ENCODE assay signal across 23 mouse cellular contexts in the genomic region with DNA sequence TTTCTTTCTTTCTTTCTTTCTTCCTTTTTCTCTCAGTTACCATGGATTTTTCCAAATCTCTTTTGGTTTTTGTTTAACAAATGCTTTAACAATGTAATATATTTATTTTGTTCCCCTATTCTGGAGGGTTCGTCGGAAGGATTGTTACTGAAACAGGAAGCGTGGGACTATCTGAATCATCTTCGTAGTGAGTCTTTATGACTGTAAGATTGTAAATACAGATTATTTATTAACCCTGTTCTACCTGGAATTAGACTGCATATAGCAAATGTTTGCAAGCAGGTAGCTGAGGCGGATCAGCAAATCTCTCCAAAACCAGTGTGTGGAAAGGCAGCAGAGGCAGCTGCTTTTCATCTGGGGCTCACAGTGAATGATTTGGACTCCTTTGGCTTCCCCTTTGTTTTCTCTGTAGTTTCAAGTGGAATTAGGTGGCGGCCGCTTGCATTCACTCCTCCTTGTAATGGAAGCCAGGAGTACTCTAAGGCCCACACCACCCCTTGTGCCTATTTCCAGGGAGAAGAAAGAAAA. TPM values are rescaled to one million over a fixed set of nuclear protein-coding genes. Genes with fewer than 3 reads are reported as not detected.
DNase-seq lines count a peak whose midpoint lies in the region; ATAC-seq and TF ChIP-seq lines count a peak whose summit lies in the region.
"Had no signal": no experiment of that assay in that cellular context is flagged by ENCODE, and none has a peak within 500 bp of the region (broad histone marks: within the 10 kb centered on the region; RNA-seq: fewer than 3 reads in every experiment).

No protein-coding gene starts in this region.

- WGBS in hindbrain, embryonic 10.5 days: 80% methylated on average over 7 of the region's 7 CpGs
- 77% methylated on average over 7 of the region's 7 CpGs for WGBS in hindbrain, embryonic 14.5 days
- 30% methylated on average over 7 of the region's 7 CpGs for WGBS in kidney, postnatal 0 days
- 53% methylated on average over 7 of the region's 7 CpGs for WGBS in intestine, embryonic 16.5 days
- WGBS in cerebellum, adult 2 months: 89% methylated on average over 7 of the region's 7 CpGs

- H3K4me3 ChIP-seq in hindbrain, embryonic 10.5 days: no peak overlapping the region
- H3K4me3 ChIP-seq in hindbrain, embryonic 14.5 days (replicated peaks; ENCODE audit: low read length): no peak overlapping the region
- H3K4me3 ChIP-seq in kidney, postnatal 0 days (replicated peaks; ENCODE audit: low read depth, low read length): no peak overlapping the region
- no peak overlapping the region for H3K4me3 ChIP-seq in intestine, embryonic 16.5 days (ENCODE audit: low read length)
- no peak overlapping the region for H3K4me3 ChIP-seq in cerebellum, adult 2 months (replicated peaks; ENCODE audit: insufficient read depth, low read depth, low read length)
- H3K4me3 ChIP-seq: hindbrain, embryonic 13.5 days; liver, embryonic 15.5 days; midbrain, embryonic 13.5 days; neural tube, embryonic 13.5 days had no signal

- H3K9me3 ChIP-seq in hindbrain, embryonic 10.5 days: no peaks in the 10 kb centered on the region
- H3K9me3 ChIP-seq in hindbrain, embryonic 14.5 days (ENCODE audit: control insufficient read depth, low read length): no peaks in the 10 kb centered on the region
- H3K9me3 ChIP-seq in kidney, postnatal 0 days (replicated peaks; ENCODE audit: low read length): no peaks in the 10 kb centered on the region
- no peaks in the 10 kb centered on the region for H3K9me3 ChIP-seq in intestine, embryonic 16.5 days (ENCODE audit: control insufficient read depth, low read length)
- H3K9me3 ChIP-seq: hindbrain, embryonic 13.5 days; liver, embryonic 15.5 days; midbrain, embryonic 13.5 days; neural tube, embryonic 13.5 days had no signal

- H3K9ac ChIP-seq in hindbrain, embryonic 14.5 days: no peak overlapping the region
- no peak overlapping the region for H3K9ac ChIP-seq in kidney, postnatal 0 days (ENCODE audit: low read depth, low read length)
- no peak overlapping the region for H3K9ac ChIP-seq in intestine, embryonic 16.5 days (ENCODE audit: low read depth, low read length)
- H3K9ac ChIP-seq: hindbrain, embryonic 13.5 days; liver, embryonic 15.5 days; midbrain, embryonic 13.5 days; neural tube, embryonic 13.5 days had no signal

- H3K27ac ChIP-seq in hindbrain, embryonic 10.5 days: 0 out of 2 replicates have a peak overlapping the region, but pooled peaks have one; percentile 16
- no peak overlapping the region for H3K27ac ChIP-seq in hindbrain, embryonic 14.5 days
- peak overlapping the region; percentile 74 for H3K27ac ChIP-seq in kidney, postnatal 0 days
- H3K27ac ChIP-seq in intestine, embryonic 16.5 days (ENCODE audit: low read length): peak overlapping the region; percentile 34; the same call in 1 of the 2 replicates
- H3K27ac ChIP-seq in cerebellum, adult 2 months (ENCODE audit: insufficient read depth, low read length): no peak overlapping the region
- H3K27ac ChIP-seq: hindbrain, embryonic 13.5 days; liver, embryonic 15.5 days; midbrain, embryonic 13.5 days; neural tube, embryonic 13.5 days; stomach, postnatal 0 days had no signal

- DNase-seq in hindbrain, embryonic 10.5 days (ENCODE audit: low spot score): no peak
- no peak for DNase-seq in hindbrain, embryonic 14.5 days (ENCODE audit: low spot score)
- DNase-seq in kidney, postnatal 0 days (ENCODE audit: low spot score): no peak
- DNase-seq in kidney, adult 9 months: no peak
- peak; percentile 7 for DNase-seq in NIH3T3 (ENCODE audit: low read depth)
- no peak for DNase-seq in cerebellum, adult 2 months
- DNase-seq: cerebellum, adult 8-10 months; cerebellum, postnatal 25 days; gastrocnemius, postnatal 10 days; heart, postnatal 36 days; layer of hippocampus, adult 9-11 months; liver; lung, postnatal 36 days; right cerebral cortex, postnatal 4 days; thymus, postnatal 4 days had no signal

- H3K36me3 ChIP-seq in hindbrain, embryonic 10.5 days: peaks cover 54% of the 10 kb centered on the region
- 0 out of 2 replicates have a peak, but pooled peaks cover 7% of the 10 kb centered on the region for H3K36me3 ChIP-seq in hindbrain, embryonic 14.5 days (replicated peaks; ENCODE audit: control insufficient read depth, insufficient read depth)
- peaks cover 34% of the 10 kb centered on the region for H3K36me3 ChIP-seq in kidney, postnatal 0 days (ENCODE audit: insufficient read depth, low read length)
- H3K36me3 ChIP-seq in intestine, embryonic 16.5 days (ENCODE audit: control insufficient read depth, insufficient read depth, low read length): peaks cover 8% of the 10 kb centered on the region
- H3K36me3 ChIP-seq: hindbrain, embryonic 13.5 days; liver, embryonic 15.5 days; midbrain, embryonic 13.5 days; neural tube, embryonic 13.5 days had no signal

- H3K27me3 ChIP-seq in hindbrain, embryonic 10.5 days (ENCODE audit: insufficient read depth, poor library complexity, severe bottlenecking): no peaks in the 10 kb centered on the region
- H3K27me3 ChIP-seq in hindbrain, embryonic 14.5 days (ENCODE audit: control insufficient read depth, insufficient read depth, low read length): no peaks in the 10 kb centered on the region
- H3K27me3 ChIP-seq in kidney, postnatal 0 days (ENCODE audit: insufficient read depth, low read length): no peaks in the 10 kb centered on the region
- H3K27me3 ChIP-seq in intestine, embryonic 16.5 days (replicated peaks; ENCODE audit: control insufficient read depth, insufficient read depth, low read length): no peaks in the 10 kb centered on the region
- no peaks in the 10 kb centered on the region for H3K27me3 ChIP-seq in cerebellum, adult 2 months (ENCODE audit: control insufficient read depth, insufficient read depth, low read length)
- H3K27me3 ChIP-seq: hindbrain, embryonic 13.5 days; liver, embryonic 15.5 days; midbrain, embryonic 13.5 days; neural tube, embryonic 13.5 days had no signal

- peaks cover 4% of the 10 kb centered on the region for H3K4me1 ChIP-seq in hindbrain, embryonic 10.5 days (replicated peaks)
- H3K4me1 ChIP-seq in hindbrain, embryonic 14.5 days (replicated peaks; ENCODE audit: control insufficient read depth, insufficient read depth, low read length): no peaks in the 10 kb centered on the region
- H3K4me1 ChIP-seq in kidney, postnatal 0 days (replicated peaks; ENCODE audit: insufficient read depth, low read length): 0 out of 2 replicates have a peak, but pooled peaks cover 7% of the 10 kb centered on the region
- H3K4me1 ChIP-seq in intestine, embryonic 16.5 days (ENCODE audit: control insufficient read depth, insufficient read depth, low read length): peaks cover 4% of the 10 kb centered on the region
- H3K4me1 ChIP-seq in cerebellum, adult 2 months (ENCODE audit: control insufficient read depth, insufficient read depth, low read length): no peaks in the 10 kb centered on the region
- H3K4me1 ChIP-seq: liver, embryonic 15.5 days had no signal

- no peak for TF ChIP-seq POLR2A in cerebellum, adult 2 months (IDR thresholded peaks at IDR 0.05; ENCODE audit: borderline replicate concordance, insufficient read depth, low read length)

- TF ChIP-seq CTCF in kidney, postnatal 0 days (IDR thresholded peaks at IDR 0.05; ENCODE audit: low read depth): no peak
- TF ChIP-seq CTCF in cerebellum, adult 2 months (IDR thresholded peaks at IDR 0.05; ENCODE audit: borderline replicate concordance, insufficient read depth, low read depth, low read length): no peak

- no peak for ATAC-seq in hindbrain, embryonic 14.5 days (ENCODE audit: low FRiP score)
- ATAC-seq in kidney, postnatal 0 days (replicated peaks; ENCODE audit: low FRiP score, low read depth): no peak
- peak; percentile 69 for ATAC-seq in intestine, embryonic 16.5 days
- ATAC-seq: activated CD4-positive, CD25-positive, alpha-beta regulatory T cell, adult 4 months; midbrain, embryonic 13.5 days had no signal

- no peak overlapping the region for H3K4me2 ChIP-seq in hindbrain, embryonic 14.5 days (replicated peaks)
- H3K4me2 ChIP-seq in kidney, postnatal 0 days (ENCODE audit: low read length): 0 out of 2 replicates have a peak overlapping the region, but pooled peaks have one; percentile 18
- no peak overlapping the region for H3K4me2 ChIP-seq in intestine, embryonic 16.5 days (ENCODE audit: low read depth, low read length)
- H3K4me2 ChIP-seq: heart, embryonic 11.5 days; hindbrain, embryonic 13.5 days; liver, embryonic 15.5 days; midbrain, embryonic 13.5 days; neural tube, embryonic 13.5 days had no signal

RNA-seq across cellular contexts. Expression of a gene that starts 14.3 kb away (rescaled TPM):
- 27.3 and 33.8 TPM in 2 replicates for polyA plus RNA-seq in hindbrain, embryonic 10.5 days (2016; fragmentation: Nextera tagmentation; extraction: Ambion mirVana)
- 6.5 and 6.6 TPM in 2 replicates for polyA plus RNA-seq in hindbrain, embryonic 14.5 days (2014; fragmentation: Nextera tagmentation; extraction: Ambion mirVana)
- polyA plus RNA-seq in kidney, postnatal 0 days (2015; fragmentation: Nextera tagmentation; extraction: Ambion mirVana): 38.1 and 38.5 TPM in 2 replicates
- polyA plus RNA-seq in intestine, embryonic 16.5 days (2015; fragmentation: Nextera tagmentation; extraction: Ambion mirVana): 22.6 and 26.1 TPM in 2 replicates
- 0.98 and 1.1 TPM in 2 replicates for polyA plus RNA-seq in cerebellum, adult 2 months (2012; rRNA removed)
- polyA plus RNA-seq: activated CD4-positive, CD25-positive, alpha-beta regulatory T cell, adult 4 months had no signal

Comparison
In these comparisons a context has a peak if more than half of its experiments do, and no peak if none do; other contexts are left out.
1. H3K27ac ChIP-seq: peak in hindbrain, embryonic 10.5 days (single experiment), kidney, postnatal 0 days (single experiment) and intestine, embryonic 16.5 days (single experiment); none in hindbrain, embryonic 14.5 days (single experiment) and cerebellum, adult 2 months (single experiment).